Mouse (Mus musculus) retina, postnatal 1 day (tissue): ENCODE measurements at regions not wholly inside any gene's neighbourhood (a gene's known extent, or its start where the extent isn't known, plus 50 kb on each side); places are given as distances from the start of the nearest gene placed in this dataset.

Source experiments
- DNase-seq: peaks from one replicate; pipeline ENCODE4 v3.0.0-alpha.2; 2012

DNA sequence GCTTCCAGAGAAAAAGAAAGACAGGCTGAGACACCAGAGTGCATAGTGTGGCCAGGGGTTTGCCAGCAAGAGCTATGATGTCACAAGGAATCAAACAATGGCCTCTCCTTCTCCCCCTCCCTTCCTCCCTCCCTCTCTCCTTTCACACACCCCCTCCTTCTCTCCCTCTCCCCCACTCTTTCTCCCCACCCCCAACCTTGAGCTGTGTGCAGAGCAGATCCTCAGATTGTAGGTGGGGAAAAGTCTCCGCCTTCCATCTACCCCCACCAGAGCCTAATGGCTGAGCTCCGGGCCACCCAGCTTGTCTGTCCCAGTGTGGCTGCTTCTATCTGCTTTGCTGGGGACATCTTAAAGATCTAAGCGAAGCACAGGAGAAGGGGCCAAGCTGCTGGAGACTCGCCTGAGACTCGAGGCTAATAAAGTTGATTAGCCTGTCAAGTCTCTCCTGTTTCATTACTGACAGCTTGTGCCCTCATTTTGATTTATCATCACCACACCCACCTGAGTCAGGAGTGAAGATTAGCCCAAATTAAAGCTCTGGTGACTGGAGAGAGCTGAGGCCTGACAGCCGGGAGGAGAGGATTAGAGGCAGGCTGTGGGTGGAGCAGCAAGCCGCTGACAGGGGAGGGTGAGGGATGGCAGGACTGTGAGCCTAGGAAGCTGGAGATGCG, 272.8 kb downstream of the Cbln1 start:
- DNase-seq = peak; percentile 89

DNA sequence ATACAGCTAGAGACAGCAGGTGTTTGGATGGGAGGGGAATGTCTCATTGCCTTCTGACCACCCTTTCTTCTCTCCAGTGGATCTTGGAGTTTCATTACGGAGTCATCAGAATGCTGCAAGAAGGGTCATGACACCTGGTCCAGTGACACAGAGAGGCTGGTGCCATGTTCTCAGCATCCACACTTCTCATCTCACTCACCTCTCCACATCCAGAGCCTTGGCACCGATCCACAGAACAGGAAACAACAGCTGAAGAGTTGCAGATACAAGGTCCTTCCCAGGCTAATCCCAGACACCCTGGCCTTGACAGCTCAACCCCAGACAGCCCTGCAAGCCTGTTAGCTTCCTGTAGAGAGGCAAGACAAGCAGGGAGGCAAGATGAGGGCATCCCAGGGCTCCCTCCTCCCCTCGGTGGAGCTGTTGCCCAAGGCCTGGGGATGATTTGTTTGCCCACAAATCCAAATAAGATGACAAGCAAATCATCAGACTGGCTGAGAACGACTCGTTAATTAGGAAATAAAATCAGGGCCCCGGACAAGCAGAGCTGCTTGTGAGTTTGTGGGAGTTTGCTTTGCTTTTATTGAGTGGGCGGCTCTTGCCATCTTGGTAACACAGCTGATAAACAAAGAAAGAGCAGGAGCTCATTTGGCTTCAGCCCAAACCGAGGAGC, 274.4 kb downstream of the Cbln1 start:
- peak; percentile 24 for DNase-seq

DNA sequence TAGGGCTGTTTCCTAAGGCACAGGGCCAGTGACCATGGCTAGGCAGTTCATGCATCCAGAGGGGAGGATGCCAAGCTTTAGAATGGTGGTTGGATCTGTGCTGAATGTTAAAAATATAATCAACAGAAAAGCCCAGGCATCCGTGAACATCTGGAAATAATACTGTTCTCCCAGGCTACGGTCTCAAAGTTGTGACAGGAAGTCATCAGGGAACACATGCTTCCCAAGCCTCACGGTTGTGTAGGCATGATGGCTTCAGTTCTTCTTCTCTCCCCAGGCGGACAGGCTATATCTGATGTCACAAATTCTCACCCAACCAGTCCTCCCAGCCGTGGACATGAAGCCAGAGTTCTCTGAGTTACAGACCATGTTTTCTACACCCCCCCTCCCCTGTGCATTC, 275.4 kb downstream of the Cbln1 start:
- no peak for DNase-seq

DNA sequence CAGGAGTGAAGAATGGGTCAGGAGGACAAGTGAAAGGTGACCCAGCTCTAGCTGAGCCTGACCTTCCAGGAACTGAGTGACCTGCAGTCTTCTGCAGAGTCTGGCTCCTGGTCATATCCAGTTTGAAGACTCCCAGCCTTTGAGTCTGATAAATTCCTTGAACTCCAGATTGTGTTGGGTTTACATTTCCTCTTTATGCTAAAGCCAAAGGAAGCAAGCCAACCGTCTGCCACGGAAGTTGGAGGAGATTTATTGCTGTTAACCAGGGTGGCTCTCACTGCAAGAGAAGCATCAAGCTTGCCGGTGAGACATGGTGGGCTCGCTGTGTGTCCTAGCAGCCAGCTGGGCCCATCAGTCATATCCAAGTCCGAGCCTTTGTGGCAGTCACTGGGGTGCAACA, 276.4 kb downstream of the Cbln1 start:
- DNase-seq = no peak

DNA sequence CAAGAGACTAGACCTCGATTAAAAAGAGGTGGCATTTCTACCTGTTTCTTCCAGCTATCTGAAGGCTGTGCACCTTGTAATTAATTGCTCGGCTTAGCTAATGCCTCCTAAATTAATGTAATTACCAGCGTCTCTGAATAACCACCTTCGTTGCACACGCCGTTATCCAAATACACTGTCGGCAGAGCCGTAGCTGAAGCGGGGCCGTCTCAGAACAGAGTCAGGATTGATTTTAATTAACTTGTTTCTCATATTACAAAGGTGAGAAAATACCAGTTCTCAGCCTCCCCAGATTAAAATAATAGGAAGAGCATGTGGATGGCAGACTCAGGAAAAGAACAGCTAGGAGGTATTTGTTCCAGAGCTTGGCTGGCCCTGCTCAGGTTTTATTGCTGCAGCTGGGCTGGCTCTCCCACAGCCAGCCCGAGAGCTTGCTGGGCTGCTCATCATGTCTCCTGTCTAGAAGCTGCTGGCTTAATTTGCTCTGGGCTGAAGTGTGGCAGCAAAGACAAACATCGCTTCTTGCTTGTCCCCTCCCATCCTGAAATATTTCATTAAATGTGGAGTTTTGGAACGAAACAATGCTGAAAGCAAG, 282.5 kb downstream of the Cbln1 start:
- DNase-seq = no peak

DNA sequence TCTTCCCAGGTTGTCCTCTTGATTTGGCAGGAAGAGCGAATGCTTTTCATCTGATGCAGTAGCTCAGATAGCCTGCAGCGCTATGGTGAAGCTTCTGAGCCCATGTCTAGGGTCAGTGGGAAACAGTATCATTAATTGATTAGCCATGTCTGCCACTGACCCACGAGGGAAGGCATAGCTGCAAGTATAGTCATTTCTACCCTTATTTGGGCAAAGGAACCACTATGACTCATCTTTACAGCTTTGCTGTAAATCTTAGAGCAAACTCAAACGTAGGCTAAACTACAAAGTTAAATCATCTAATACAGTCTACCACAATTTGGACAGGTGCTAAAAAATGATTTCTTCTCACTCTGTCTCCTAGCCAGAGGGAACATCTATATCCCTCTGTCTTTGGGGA, 289.5 kb downstream of the Cbln1 start:
- DNase-seq = no peak

DNA sequence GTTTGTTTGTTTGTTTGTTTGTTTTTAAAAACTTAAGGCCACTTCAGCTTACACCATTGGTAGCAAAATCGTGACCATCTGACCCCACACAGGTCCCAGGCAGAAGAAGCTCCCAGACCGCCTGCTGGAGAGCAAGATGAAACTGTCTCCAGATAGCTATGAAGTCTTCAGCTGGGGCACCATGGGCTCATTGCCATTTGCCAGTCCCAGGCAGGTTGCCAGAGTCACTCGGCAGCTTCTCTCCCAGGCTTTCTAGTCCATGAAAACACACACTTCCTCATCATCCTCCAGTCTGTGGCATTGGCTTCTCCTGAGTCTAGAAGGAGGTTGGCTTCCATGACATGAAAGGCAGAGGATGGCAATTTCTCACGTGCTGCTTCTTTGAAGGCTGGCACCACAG, 293.5 kb upstream of the N4bp1 start:
- DNase-seq = no peak

DNA sequence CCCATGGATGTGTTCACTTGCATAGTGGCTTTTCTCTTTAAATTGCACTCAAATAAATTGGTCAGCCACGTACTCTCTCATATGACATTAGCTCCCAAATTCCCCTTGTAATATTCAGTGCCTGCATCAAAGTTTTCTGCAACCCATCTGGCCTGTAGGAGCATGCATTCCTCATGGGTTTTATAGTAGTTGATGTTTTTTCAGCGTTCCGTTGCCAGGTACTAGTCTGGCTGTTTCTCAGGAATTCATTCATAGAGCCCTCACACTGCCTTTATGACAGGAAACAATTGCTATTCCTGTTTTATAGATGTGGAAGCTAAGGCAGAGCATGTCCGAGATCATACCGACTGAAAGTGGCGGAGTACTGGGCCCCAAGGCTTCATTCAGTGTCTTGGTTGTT, 292.6 kb upstream of the N4bp1 start:
- DNase-seq = no peak

DNA sequence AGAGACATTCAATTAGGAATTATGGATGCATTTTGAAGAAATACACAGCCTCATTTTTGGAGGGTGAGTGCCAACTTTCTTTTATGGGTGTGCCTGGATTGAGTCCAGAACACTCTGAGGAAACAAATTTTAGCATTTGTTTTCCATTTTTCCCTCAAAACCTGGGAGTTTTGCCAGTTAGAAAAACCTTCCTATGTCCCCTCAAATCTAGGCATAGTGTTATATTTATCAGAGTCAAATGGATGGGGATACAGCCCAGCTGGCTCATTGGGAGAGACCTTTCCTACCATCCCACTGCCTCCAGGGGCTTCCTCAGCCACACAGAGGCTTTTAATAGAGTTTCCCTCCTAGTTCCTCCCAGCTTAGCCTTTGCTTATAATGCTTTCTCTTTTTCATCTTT, 290.0 kb upstream of the N4bp1 start:
- DNase-seq = no peak

DNA sequence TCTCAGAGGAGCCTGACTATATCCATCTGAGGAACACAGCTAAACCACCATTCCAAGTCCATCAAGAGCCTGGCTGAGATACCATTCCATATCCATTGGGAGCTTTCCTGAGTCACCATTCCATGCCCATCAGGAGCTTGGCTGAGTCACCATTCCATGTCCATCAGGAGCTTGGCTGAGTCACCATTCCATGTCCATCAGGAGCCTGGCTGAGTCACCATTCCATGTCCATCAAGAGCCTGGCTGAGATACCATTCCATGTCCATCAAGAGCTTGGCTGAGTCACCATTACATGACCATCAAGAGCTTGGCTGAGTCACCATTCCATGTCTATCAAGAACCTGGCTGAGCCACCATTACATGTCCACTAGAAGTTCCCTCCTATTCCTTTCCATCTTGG, 288.7 kb upstream of the N4bp1 start:
- no peak for DNase-seq

DNA sequence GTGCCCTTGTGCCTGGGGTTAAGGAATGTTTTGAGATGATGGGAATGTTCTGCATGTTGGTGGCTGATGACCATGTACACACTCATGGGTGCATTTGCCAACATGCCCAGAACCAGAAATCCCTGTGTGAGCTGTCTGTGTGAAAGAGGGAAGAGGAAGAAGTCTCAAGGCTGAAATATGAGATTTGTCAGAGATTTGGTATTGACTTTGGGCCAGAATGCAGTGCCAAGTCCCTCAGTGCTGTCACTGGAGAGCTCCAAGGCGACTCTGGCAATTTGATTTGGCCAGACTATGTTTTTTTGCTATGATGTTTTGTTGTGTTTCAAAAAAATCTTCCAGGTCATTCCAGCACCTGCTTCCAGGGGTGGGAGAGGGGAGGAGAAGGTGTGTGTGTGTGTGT, 281.7 kb upstream of the N4bp1 start:
- no peak for DNase-seq

DNA sequence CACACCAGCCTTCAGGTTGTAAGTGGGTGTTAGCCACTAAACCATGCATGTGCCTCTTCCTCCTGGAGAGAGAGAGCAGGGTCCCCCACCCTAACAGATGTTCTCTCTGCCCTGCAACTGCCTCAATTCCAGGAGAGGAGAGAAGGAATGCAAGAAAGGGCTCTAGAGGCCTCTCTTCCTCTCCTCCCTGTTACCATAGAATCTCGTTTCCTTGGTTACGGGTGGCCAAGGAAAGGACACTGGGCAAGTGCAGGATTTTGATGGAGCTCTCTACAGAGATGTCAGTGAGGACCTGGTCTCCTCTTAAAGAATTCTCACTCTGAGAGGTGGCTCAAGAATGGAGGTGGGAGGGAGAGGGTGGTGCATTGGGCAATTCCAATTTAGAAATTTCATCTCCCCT, 275.4 kb upstream of the N4bp1 start:
- peak; percentile 19 for DNase-seq

DNA sequence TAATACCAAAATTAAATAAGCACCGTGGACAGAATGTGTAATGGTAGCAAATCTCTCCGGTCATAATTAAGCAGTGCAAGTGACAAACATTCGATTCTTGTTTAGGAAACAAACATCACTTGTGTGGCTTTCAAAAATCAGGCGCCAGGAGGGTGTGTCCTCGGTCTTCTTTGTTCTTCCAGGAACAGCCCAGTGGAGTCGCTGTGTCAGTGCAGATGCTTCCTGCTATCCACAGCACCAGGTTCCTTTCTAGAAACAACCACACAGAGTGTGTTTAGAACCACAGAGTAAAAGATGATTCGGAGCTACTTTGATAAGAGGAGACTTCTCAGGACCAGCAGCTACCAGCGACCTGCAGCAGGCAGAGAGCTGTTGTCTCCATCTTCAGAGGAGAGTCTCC, 273.3 kb upstream of the N4bp1 start:
- DNase-seq = peak; percentile 26

DNA sequence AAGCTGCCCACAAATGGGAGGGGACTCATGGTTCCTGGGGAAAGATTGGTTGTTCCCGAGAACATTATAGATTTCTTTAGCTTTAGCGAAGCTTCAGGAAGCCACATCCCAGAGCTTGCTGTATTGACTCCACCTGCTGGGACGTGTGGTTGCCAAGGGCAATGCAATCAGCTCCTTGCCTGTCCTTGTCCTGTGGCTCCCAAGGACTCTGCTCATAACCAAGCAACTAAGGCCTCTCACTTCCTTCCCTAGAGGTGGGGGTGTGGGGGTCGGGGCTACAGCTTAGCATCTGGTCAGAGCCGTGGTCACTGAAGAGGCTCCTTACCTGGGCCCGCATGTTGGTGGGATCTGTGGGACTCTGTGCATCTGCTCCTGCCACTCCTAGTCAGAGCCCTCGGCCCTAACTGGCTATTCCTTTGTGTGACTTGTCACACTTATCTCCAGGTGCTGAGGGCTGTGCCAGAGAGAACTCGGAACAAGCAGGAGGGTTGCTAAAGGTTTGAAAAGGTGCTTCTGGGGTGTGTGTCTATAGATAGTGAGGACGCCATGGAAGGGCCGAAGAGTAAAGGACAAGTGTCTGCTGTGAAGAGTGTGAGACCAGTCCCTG, 270.9 kb upstream of the N4bp1 start:
- DNase-seq = no peak

DNA sequence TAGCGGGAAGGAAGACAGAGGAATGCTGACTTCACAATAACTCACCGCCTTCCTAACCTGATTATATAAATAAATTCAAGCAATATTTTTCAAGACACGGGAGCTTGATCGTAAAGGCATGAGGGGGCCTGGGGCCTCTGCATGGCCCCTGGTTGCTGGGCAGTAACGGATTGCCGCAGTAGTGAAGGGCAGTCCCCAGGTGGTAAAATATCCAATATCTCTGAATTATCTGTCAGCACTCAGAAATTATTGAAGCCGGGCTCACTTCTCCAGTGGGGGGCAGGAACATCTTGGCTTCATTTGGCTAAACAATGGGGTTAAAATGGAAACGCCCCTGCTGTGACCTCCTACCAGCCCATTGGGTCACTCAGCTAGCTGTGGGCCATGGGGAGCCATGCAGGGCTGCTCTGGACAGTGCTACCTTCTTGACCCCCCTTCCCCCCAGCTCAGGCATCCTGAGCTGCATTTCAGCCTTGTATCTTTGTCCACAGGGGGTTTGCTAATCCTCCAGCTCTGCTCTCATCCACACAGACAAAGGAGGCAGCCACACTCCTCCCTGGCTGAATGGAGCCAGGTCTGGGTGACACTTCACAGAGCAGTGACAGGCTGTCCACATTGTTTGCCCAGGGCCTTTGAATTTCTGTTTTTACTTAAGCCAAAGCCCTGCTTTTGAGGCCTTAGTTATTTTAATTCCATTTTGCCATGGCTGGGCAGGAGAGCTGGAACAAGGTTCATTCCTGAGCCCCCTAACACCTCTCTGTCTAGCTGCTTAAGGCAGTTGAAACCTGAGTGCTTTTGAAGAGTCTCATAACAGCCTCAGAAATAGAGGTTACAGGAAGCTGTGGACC, 267.2 kb upstream of the N4bp1 start:
- peak; percentile 64 for DNase-seq

DNA sequence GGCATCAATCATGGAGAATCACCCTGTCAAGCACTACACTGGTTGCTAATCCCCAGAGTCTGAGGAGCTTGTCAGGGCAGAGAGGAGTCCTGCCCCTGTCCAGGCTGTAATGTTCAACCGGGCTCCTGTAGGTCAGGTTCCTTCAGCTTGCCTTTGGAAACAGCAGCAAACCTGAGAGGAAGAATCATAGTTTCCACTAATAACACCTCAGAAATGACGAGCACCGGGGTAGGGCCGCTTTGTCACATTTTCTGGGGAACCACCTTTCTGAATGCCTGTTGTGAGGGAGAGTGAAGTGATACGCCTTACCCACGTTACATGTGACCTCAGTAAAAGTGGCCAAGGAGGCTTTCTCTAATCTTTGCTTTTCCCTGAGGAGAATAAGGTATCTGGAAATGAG, 263.8 kb upstream of the N4bp1 start:
- DNase-seq = no peak

DNA sequence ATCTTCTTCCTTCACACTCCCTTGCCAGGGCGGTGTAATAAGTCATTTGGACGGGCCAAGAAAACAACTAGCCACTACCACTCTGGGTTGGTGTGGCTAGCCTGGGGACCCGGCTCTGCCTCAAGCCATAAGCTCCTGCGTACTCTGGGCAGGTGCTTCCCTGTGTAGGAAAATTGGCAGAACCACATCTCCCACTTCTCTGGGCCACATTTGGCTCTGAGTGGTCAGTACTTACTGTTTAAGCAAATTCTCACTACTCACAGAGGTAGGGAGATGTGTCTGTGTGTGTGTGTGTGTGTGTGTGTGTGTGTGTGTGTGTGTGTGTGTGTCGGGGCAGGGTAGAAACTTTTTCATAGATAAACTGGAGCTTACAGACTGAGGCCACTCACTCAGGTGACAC, 262.6 kb upstream of the N4bp1 start:
- no peak for DNase-seq

DNA sequence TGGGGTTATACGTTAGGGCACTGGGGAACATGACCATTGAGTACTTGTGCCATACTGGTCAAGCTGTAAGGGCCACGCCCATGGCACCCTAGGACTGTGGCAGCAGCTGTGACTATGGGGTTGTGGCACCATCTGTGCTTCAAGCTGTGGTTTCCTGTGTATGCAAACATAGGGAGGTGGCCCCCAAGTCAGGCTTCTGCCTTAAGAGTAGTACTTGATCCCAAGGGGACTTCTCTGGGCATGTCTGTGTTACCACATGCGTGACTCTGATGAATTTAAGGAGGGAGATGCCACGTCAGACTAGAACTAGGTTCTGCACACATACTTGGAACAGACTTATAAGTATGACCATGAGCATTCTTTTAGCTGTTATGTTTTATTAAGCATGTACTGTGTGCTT, 252.4 kb upstream of the N4bp1 start:
- no peak for DNase-seq

DNA sequence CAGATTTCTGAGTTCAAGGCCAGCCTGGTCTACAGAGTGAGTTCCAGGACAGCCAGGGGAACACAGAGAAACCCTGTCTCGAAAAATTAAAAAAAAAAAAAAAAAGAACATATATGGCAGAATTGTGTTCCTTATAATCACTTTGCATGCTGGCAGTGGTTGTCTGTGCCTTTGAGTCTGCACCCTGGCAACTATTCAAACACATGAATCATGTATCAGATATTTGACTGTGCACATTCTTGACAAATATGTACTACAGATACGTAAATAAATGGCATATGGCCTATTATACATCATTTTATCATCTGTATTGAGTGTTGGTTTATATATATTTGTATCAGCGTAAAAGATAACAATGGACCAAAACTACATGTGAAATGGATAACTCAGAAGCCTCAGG, 246.7 kb upstream of the N4bp1 start:
- DNase-seq = no peak

DNA sequence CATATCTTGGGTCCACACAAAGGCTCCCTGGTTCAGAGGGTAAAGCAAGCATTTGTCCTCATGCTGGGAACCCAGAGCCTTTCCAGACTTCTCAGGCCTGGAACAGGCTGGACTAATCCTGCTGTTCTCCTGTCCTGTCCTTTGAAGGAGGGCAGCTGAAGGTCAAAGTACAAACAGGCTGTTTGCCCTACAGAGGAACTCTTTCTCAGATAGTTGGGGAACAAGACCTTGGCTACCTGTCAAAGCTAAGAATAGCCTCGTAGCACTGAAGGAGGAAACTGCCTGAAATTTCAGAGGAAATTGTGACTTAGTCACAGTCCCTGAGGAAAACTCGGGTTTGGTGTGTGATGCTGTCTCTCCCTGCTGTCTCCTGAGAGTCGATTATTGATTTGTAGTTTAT, 245.6 kb upstream of the N4bp1 start:
- DNase-seq = no peak

DNA sequence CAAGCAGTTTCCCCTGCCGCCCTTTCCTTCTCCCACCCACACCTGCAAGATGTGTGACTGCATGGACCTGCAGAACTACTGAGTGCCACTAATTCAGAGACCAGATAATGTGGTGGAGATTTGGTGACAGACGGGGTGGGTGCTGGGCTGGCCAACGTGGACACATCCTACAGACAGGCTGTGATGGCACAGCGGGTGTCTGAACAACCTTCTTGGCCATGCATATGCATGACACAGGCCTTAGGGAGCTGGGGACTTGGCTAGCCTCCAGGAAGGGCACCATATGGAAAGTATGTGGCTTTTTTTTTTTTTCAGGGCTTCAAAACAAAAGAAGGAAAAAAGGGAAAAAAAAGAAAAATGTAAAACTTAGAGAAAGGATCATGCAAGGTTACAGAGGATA, 243.5 kb upstream of the N4bp1 start:
- no peak for DNase-seq

DNA sequence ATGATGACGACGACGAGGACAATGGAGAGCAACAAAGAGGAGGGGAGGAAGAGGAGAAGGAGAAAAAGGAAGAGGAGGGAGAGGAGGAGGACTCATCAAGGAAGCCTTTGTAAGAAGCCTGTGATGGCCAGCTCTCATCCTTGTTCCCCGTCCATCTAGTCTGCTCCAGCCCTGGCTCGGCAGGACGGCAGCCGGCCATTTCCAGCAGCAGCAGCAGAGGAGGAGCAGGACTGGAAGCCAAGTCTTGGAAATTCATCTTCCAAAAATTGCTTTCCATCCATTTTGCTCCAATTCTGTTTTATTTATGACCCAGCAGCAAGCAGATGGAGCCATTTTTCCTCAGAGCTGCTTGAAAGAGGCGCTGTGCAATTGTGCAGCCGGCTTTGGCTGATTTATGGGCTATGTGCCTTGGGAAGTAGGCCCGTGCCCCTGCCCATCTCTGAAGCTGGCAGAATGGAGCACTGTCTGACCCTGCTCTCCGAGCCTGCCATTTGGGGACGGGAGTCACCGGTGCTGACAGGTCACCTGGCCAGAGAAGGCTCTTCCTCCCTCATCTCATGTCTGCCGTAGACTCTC, 231.2 kb upstream of the N4bp1 start:
- DNase-seq = no peak

DNA sequence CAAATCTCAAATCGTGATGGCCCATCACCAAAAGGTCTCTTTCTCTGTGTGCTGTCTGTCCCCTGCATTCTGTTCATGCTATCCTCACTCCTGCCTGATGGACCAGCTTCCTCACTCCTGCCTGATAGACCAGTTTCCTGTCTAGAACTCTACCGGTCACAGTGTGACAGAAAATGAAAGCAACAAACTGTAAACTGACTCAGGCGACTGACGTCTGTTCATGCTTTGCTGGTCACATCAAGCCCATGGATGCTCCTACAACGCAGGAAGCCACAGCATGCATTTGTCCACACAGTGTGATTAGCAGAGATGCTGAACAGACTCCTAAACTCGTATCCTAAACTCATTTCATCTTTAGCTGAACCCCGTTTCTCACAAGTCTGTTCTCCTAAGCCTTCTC, 227.3 kb upstream of the N4bp1 start:
- no peak for DNase-seq
